Mouse (Mus musculus) limb, embryonic 10.5 days (tissue): ENCODE results near the gene Far2. TPM values are rescaled to one million over a fixed set of nuclear protein-coding genes. Genes with fewer than 3 reads are reported as not detected.
"Not testable (repeated sequence)": the region's sequence is repeated elsewhere in the genome, so short reads cannot be mapped to it uniquely, and the experiment has no call there.

Source experiments
- DNase-seq: peaks from one replicate; pipeline ENCODE4 v3.0.0-alpha.2; 2017; ENCODE audit warnings: low spot score
- H3K27ac ChIP-seq: fragments of 300-500 bp; sonication (generic); 2 replicates; pipeline ENCODE4 v1.5.1; 2016; ENCODE audit warnings: mild to moderate bottlenecking
- H3K27me3 ChIP-seq: fragments of 300-500 bp; sonication (generic); 2 replicates; pipeline ENCODE4 v1.6.1; 2016; ENCODE audit warnings: low read depth, mild to moderate bottlenecking; ENCODE audit not compliant: poor library complexity, severe bottlenecking
- H3K36me3 ChIP-seq: fragments of 300-500 bp; sonication (generic); 2 replicates; pipeline ENCODE4 v1.6.1; 2016; ENCODE audit warnings: mild to moderate bottlenecking, moderate library complexity
- H3K4me1 ChIP-seq: fragments of 300-500 bp; sonication (generic); 2 replicates; pipeline ENCODE4 v1.6.1; 2016
- H3K4me3 ChIP-seq: fragments of 300-500 bp; sonication (generic); 2 replicates; pipeline ENCODE4 v1.5.1; 2016; ENCODE audit warnings: mild to moderate bottlenecking, moderate library complexity
- H3K9me3 ChIP-seq: fragments of 300-500 bp; sonication (generic); replicated peaks from 2 replicates; pipeline ENCODE4 v1.6.1; 2016; ENCODE audit warnings: mild to moderate bottlenecking
- WGBS: fragments of 180-500 bp; shearing (Covaris S2); methylation state at CpG from one replicate; pipeline ENCODE4 v1.1.7; 2016; 5-methylcytosine and 5-hydroxymethylcytosine counted together
- polyA plus RNA-seq: library from polyadenylated mRNA; unstranded; fragments of >200 nt; fragmentation: Nextera tagmentation; extraction: Ambion mirVana; gene quantifications from 2 replicates; pipeline ENCODE4 v1.2.1, GENCODE M21; 2016

The Far2 gene
- polyA plus RNA-seq, 1 experiment from 2014 or later, result 1.6 TPM

DNA sequence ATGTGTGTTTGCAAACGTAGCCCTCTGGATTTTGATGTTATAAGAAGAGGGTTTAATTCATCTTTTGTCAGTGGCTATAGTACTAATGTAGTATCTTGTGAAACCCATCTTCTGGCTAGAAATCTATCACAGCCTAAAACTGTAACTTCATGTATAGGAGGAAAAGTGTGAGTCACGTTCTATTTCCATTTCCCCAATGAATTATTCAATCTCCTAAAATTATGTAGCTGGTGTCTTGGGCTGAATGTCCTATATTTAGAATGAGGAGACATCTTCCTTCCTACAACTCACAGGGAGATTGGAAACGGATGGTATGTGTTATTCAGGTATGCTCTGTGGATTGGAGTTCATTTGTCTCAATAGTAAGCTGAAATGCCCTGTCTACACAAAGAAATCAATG, 50.0 kb downstream of the Far2 start:
- Histone ChIP-seq H3K36me3 (no peaks in the 10 kb centered on the region), H3K4me1 (no peaks in the 10 kb centered on the region), H3K27me3 (no peaks in the 10 kb centered on the region), H3K27ac (no peak overlapping the region), H3K4me3 (no peak overlapping the region), H3K9me3 (no peaks in the 10 kb centered on the region)
- WGBS, result 81% methylated on average over 3 of the region's 3 CpGs
- DNase-seq, result no peak

- 81% methylated on average over 3 of the region's 3 CpGs for WGBS
- Histone ChIP-seq H3K27me3 (no peaks in the 10 kb centered on the region), H3K9me3 (no peaks in the 10 kb centered on the region), H3K27ac (no peak overlapping the region), H3K4me1 (no peaks in the 10 kb centered on the region), H3K4me3 (no peak overlapping the region), H3K36me3 (no peaks in the 10 kb centered on the region)
- DNase-seq, result no peak
Measured at GRCm38 (mm10) chr6:148101977-148102376, 54.9 kb downstream of the Far2 start.

- no peak for DNase-seq
- Histone ChIP-seq H3K27ac (no peak overlapping the region), H3K36me3 (no peaks in the 10 kb centered on the region), H3K9me3 (no peaks in the 10 kb centered on the region), H3K4me1 (no peaks in the 10 kb centered on the region), H3K27me3 (no peaks in the 10 kb centered on the region), H3K4me3 (no peak overlapping the region)
- 100% methylated on average over 1 of the region's 1 CpGs for WGBS
Measured at GRCm38 (mm10) chr6:148102434-148102833, 55.4 kb downstream of the Far2 start.

- Histone ChIP-seq H3K27ac (no peak overlapping the region), H3K4me3 (no peak overlapping the region), H3K9me3 (no peaks in the 10 kb centered on the region), H3K27me3 (no peaks in the 10 kb centered on the region), H3K4me1 (no peaks in the 10 kb centered on the region), H3K36me3 (no peaks in the 10 kb centered on the region)
- DNase-seq, result peak; percentile 41
- WGBS, result 39% methylated on average over 9 of the region's 9 CpGs
Measured at GRCm38 (mm10) chr6:148104212-148104611, 57.2 kb downstream of the Far2 start.

DNA sequence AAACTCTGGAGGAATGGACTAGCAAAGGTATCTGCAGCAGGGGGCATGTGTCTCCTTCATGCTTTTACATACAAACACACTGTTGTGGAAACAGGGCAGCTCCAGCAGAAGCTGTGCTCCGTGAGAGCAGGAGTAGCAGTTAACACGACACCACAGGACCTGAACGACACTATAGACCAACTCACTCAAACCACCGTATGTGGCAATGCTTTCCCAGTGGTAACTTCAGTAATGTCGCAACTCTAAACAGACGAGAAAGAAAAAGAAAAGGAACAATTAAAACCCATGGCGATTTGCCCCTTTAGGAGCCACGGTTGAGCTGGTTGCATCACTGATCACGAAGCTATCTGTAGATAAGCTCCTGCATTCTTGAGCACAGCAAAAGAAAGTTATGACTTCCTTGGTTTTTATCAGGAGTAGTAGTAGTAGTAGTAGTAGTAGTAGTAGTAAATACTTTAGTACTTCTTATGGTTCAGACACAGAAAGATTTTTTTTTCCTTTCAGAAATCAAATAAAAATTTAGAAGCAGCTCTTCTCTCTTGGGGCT, 58.7 kb downstream of the Far2 start:
- DNase-seq, result no peak
- 79% methylated on average over 9 of the region's 9 CpGs for WGBS
- Histone ChIP-seq H3K36me3 (no peaks in the 10 kb centered on the region), H3K4me1 (no peaks in the 10 kb centered on the region), H3K4me3 (no peak overlapping the region), H3K27ac (no peak overlapping the region), H3K27me3 (no peaks in the 10 kb centered on the region), H3K9me3 (no peaks in the 10 kb centered on the region)

DNA sequence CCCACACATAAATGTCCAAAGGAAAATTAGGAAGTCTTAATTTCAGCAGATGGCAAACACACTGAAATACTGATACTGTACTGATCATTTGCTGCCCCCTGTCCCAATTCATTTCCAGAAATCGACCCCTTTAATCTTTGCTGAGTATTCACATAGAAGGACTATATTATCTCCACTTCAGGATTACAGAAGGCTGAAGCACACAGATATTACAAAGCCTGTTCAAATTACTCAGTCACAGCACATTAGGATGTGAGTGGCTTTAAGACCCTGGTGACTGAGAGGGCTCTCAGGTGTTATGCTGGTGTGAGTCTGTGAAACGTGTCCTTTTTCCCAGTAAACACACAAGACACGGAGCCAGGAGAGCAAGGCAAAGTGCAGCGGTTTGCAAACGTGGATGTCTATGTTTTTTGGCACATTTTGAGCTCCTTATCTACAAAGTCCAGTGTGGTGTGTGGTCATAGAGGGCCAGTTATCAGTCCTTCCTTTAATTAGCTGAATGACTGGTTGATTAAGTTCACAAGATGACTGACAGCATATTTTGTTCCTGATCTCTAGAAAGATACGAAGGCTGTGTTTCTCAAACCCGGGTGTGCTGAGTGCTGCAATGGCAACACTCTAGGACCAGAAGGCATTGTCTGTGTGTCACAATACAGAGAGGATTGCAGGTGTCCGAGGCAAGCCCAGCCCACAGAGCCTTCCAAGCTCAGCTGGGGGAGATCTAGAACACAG, 61.8 kb downstream of the Far2 start:
- Histone ChIP-seq H3K4me1 (no peaks in the 10 kb centered on the region), H3K27ac (no peak overlapping the region), H3K9me3 (no peaks in the 10 kb centered on the region), H3K4me3 (no peak overlapping the region), H3K27me3 (no peaks in the 10 kb centered on the region), H3K36me3 (no peaks in the 10 kb centered on the region)
- DNase-seq, result no peak
- WGBS, result 81% methylated on average over 8 of the region's 8 CpGs

GRCm38 (mm10) chr6:148110996-148111633, 64.1 kb downstream of the Far2 start:
- no peak for DNase-seq
- Histone ChIP-seq H3K27me3 (no peaks in the 10 kb centered on the region), H3K4me1 (no peaks in the 10 kb centered on the region), H3K27ac (no peak overlapping the region), H3K36me3 (no peaks in the 10 kb centered on the region), H3K4me3 (no peak overlapping the region), H3K9me3 (no peaks in the 10 kb centered on the region)
- 91% methylated on average over 2 of the region's 2 CpGs for WGBS

DNA sequence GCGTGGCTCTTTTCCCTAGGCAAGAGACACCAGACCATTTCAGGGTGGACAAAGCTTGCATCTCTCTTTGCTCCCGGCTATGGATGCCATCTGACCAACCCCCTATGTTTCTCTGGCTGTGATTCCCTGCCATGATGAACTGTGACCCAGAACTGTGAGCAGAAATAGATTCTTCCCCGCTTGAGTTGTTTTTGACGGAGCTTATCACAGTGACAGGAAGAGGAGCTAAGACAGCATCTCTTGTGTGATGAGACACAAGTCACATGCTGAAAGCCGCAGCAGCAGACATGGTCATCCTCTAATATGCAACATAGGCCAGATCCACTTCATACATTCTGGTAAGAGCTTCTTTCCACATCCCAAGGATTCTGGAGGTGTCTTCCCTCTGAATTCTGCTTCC, 69.3 kb downstream of the Far2 start:
- Histone ChIP-seq H3K4me1 (no peaks in the 10 kb centered on the region), H3K36me3 (no peaks in the 10 kb centered on the region), H3K27ac (no peak overlapping the region), H3K4me3 (no peak overlapping the region), H3K27me3 (no peaks in the 10 kb centered on the region), H3K9me3 (no peaks in the 10 kb centered on the region)
- DNase-seq, result no peak
- 84% methylated on average over 5 of the region's 5 CpGs for WGBS

DNA sequence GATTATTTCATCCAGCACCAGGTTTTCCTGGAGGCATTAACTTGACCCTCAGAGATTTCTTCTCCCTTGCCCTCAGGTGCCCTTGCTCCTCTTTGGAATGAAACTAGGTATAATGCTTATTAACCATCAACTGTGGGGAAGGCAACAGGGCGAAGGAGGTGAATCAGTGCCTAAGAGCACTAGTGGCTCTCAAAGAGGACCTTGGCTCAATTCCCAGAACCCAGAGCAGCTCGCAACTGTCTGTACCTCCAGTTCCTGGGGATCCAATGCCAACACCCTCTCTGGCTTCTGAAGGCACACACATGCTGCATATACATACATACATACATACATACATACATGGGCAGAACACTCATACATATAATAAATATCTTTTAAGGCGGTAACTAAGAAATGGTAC, 69.8 kb downstream of the Far2 start:
- Histone ChIP-seq H3K9me3 (no peaks in the 10 kb centered on the region), H3K4me3 (no peak overlapping the region), H3K4me1 (no peaks in the 10 kb centered on the region), H3K27ac (no peak overlapping the region), H3K27me3 (no peaks in the 10 kb centered on the region), H3K36me3 (no peaks in the 10 kb centered on the region)
- DNase-seq, result no peak
- 89% methylated on average over 3 of the region's 3 CpGs for WGBS

- H3K36me3 ChIP-seq, result no peaks in the 10 kb centered on the region
- H3K27me3 ChIP-seq, result no peaks in the 10 kb centered on the region
- H3K27ac ChIP-seq, result no peak overlapping the region
- no peaks in the 10 kb centered on the region for H3K4me1 ChIP-seq
- no peak overlapping the region for H3K4me3 ChIP-seq
- DNase-seq, result no peak
- H3K9me3 ChIP-seq, result no peaks in the 10 kb centered on the region
- 94% methylated on average over 1 of the region's 1 CpGs for WGBS
Measured at GRCm38 (mm10) chr6:148117696-148118095, 70.6 kb downstream of the Far2 start.

GRCm38 (mm10) chr6:148120703-148121102, 73.6 kb downstream of the Far2 start:
- DNase-seq, result no peak
- Histone ChIP-seq H3K4me1 (no peaks in the 10 kb centered on the region), H3K27me3 (no peaks in the 10 kb centered on the region), H3K27ac (no peak overlapping the region), H3K36me3 (no peaks in the 10 kb centered on the region), H3K4me3 (no peak overlapping the region), H3K9me3 (no peaks in the 10 kb centered on the region)
- 83% methylated on average over 1 of the region's 1 CpGs for WGBS

- not testable (repeated sequence) for H3K4me1 ChIP-seq, H3K27me3 ChIP-seq, H3K9me3 ChIP-seq, H3K36me3 ChIP-seq, H3K27ac ChIP-seq, H3K4me3 ChIP-seq, DNase-seq
- 79% methylated on average over 10 of the region's 10 CpGs for WGBS
Measured at GRCm38 (mm10) chr6:148126851-148127250, 79.8 kb downstream of the Far2 start.

DNA sequence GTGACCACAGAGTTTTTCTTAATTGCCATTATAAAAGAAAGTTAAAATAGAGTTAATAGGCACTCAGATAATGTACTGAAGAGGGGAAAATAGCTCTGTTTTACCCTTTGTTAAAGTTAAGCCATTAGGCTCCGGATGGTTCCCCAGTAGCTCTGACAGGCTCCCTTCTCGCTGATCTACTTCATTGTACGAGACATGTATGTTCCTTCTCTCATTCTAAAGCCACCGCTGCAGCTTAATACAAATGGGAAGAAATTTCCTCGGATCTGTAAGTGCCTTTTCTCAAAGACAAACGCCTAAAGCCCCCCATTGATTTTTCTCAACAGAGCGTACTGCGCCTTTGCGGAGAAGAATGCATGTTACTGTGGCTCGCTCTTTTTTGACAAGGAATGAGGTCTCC, 85.3 kb downstream of the Far2 start:
- no peak overlapping the region for H3K27ac ChIP-seq
- no peaks in the 10 kb centered on the region for H3K4me1 ChIP-seq
- DNase-seq, result no peak
- no peak overlapping the region for H3K4me3 ChIP-seq
- no peaks in the 10 kb centered on the region for H3K36me3 ChIP-seq
- H3K9me3 ChIP-seq, result no peaks in the 10 kb centered on the region
- no peaks in the 10 kb centered on the region for H3K27me3 ChIP-seq
- WGBS, result 84% methylated on average over 10 of the region's 10 CpGs
